Mouse (Mus musculus) intestine, embryonic 16.5 days (tissue): ENCODE results near the gene Sipa1. TPM values are rescaled to one million over a fixed set of nuclear protein-coding genes. Genes with fewer than 3 reads are reported as not detected.

Source experiments
- ATAC-seq: fragments of 200-750 bp; cut with Nextera tagmentation; 2 replicates; pipeline ENCODE4 v1.8.0; 2017; ENCODE audit warnings: moderate TSS enrichment, moderate library complexity
- H3K27ac ChIP-seq: fragments of 300-500 bp; sonication (generic); 2 replicates; pipeline ENCODE4 v1.5.1; 2014; ENCODE audit warnings: mild to moderate bottlenecking, low read length
- H3K27me3 ChIP-seq: fragments of 300-500 bp; sonication (generic); replicated peaks from 2 replicates; pipeline ENCODE4 v1.6.1; 2014; ENCODE audit warnings: low read length, control low read depth, mixed read lengths; ENCODE audit not compliant: control insufficient read depth, insufficient read depth
- H3K36me3 ChIP-seq: fragments of 300-500 bp; sonication (generic); 2 replicates; pipeline ENCODE4 v1.6.1; 2014; ENCODE audit warnings: low read length, control low read depth; ENCODE audit not compliant: control insufficient read depth, insufficient read depth
- H3K4me1 ChIP-seq: fragments of 300-500 bp; sonication (generic); 2 replicates; pipeline ENCODE4 v1.6.1; 2014; ENCODE audit warnings: low read length, control low read depth, mixed read lengths; ENCODE audit not compliant: control insufficient read depth, insufficient read depth
- H3K4me2 ChIP-seq: fragments of 300-500 bp; sonication (generic); 2 replicates; pipeline ENCODE4 v1.6.1; 2014; ENCODE audit warnings: low read depth, low read length, control low read depth
- H3K4me3 ChIP-seq: fragments of 300-500 bp; sonication (generic); 2 replicates; pipeline ENCODE4 v1.5.1; 2014; ENCODE audit warnings: mild to moderate bottlenecking, low read length
- H3K9ac ChIP-seq: fragments of 300-500 bp; sonication (generic); 2 replicates; pipeline ENCODE4 v1.6.1; 2014; ENCODE audit warnings: low read depth, low read length
- H3K9me3 ChIP-seq: fragments of 300-500 bp; sonication (generic); 2 replicates; pipeline ENCODE4 v1.6.1; 2016; ENCODE audit warnings: low read length, control low read depth; ENCODE audit not compliant: control insufficient read depth
- WGBS: fragments of 180-500 bp; shearing (Covaris S2); extraction: QIAGEN DNeasy Blood & Tissue Kit; methylation state at CpG from one replicate; pipeline ENCODE4 v1.1.7; 2014; 5-methylcytosine and 5-hydroxymethylcytosine counted together
- polyA plus RNA-seq: library from polyadenylated mRNA; unstranded; fragments of >200 nt; fragmentation: Nextera tagmentation; extraction: Ambion mirVana; gene quantifications from 2 replicates; pipeline ENCODE4 v1.2.1, GENCODE M21; 2015

Gene Sipa1
- polyA plus RNA-seq, 1 experiment from 2014 or later = 15.8 TPM

DNA sequence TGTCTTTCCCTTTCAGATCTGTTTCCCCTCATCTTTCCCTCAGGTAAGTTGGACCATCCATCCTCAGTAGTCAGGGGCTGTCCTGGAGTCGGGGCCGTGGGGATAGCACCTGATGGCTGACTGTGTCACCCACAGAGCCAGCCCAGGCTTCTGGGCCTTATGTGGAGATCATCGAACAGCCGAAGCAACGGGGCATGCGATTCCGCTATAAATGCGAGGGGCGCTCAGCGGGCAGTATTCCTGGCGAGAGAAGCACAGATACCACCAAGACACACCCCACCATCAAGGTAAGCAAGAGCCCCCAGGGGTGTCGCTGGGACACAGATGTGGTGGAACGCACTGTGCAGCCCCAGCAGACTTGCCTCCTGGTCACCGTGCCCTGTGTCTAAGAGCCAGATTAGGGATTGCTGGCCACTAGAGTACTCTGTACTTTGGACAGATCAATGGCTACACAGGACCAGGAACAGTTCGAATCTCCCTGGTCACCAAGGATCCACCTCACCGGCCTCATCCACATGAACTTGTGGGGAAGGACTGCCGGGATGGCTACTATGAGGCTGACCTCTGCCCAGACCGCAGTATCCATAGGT is 25.0 kb downstream of the Sipa1 start:
- peak overlapping the region; percentile 92 for H3K27ac ChIP-seq
- H3K4me3 ChIP-seq = peak overlapping the region; percentile 70
- no peak for ATAC-seq
- peaks cover 15% of the 10 kb centered on the region for H3K36me3 ChIP-seq
- no peaks in the 10 kb centered on the region for H3K9me3 ChIP-seq
- H3K4me2 ChIP-seq = peak overlapping the region; percentile 91
- peaks cover 21% of the 10 kb centered on the region for H3K4me1 ChIP-seq
- 86% methylated on average over 18 of the region's 18 CpGs for WGBS
- no peaks in the 10 kb centered on the region for H3K27me3 ChIP-seq
- peak overlapping the region; percentile 94 for H3K9ac ChIP-seq

- H3K27me3 ChIP-seq = no peaks in the 10 kb centered on the region
- peak within 1 kb of the TSS; percentile 93 for H3K4me2 ChIP-seq
- H3K36me3 ChIP-seq = peaks cover 12% of the 10 kb centered on the region
- ATAC-seq = peak; percentile 87
- H3K4me3 ChIP-seq = peak within 1 kb of the TSS; percentile 70
- H3K27ac ChIP-seq = peak within 1 kb of the TSS; percentile 92
- under 1% methylated on average over 107 of the region's 109 CpGs for WGBS
- H3K9me3 ChIP-seq = no peaks in the 10 kb centered on the region
- peaks cover 21% of the 10 kb centered on the region for H3K4me1 ChIP-seq
- peak within 1 kb of the TSS; percentile 94 for H3K9ac ChIP-seq
Measured at GRCm38 (mm10) chr19:5637069-5638047, 26.1 kb downstream of the Sipa1 start, which contains the start of gene Rela. Gene Rela, plus strand, starts transcription at chr19:5637483.

DNA sequence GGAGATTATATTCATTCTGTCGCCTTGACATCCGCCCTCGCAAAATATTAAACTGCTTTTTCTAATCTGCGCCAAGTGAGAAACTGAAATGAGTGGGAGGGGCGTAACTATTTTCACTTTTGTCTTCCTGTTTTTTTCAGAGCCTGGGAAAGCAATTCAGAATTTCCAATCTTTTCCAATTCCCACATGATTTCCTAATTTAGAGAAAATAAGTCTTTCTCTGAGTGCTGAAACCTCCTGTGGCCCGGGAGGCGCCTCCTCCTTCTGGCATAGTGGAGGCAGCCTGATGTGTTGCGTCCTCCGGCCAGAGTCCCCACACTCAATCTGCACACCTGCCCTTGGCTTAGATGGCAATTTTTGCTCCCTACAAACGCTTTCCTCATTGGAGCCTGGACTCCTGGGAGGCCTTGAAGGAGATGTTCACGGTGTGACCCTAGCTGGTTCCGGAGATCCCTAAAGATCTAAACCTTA is 26.9 kb downstream of the Sipa1 start:
- WGBS = 31% methylated on average over 12 of the region's 12 CpGs

GRCm38 (mm10) chr19:5636036-5636570 is 27.4 kb downstream of the Sipa1 start:
- Histone ChIP-seq H3K27me3 (no peaks in the 10 kb centered on the region), H3K4me2 (no peak overlapping the region), H3K27ac (no peak overlapping the region), H3K4me3 (no peak overlapping the region; the same call in 1 of the 2 replicates), H3K36me3 (peaks cover 5% of the 10 kb centered on the region), H3K9me3 (no peaks in the 10 kb centered on the region), H3K4me1 (peaks cover 21% of the 10 kb centered on the region), H3K9ac (no peak overlapping the region)
- whole genome bisulfite sequencing = 75% methylated on average over 7 of the region's 7 CpGs
- no peak for ATAC-seq

More for the DNA sequence above, 26.9 kb downstream of the Sipa1 start:
- peak overlapping the region; percentile 92 for H3K27ac ChIP-seq
- no peaks in the 10 kb centered on the region for H3K9me3 ChIP-seq
- H3K36me3 ChIP-seq = peaks cover 9% of the 10 kb centered on the region
- no peaks in the 10 kb centered on the region for H3K27me3 ChIP-seq
- peak; percentile 22 for ATAC-seq
- peak overlapping the region; percentile 70 for H3K4me3 ChIP-seq
- peak overlapping the region; percentile 93 for H3K4me2 ChIP-seq
- H3K4me1 ChIP-seq = peaks cover 21% of the 10 kb centered on the region
- peak overlapping the region; percentile 94 for H3K9ac ChIP-seq

DNA sequence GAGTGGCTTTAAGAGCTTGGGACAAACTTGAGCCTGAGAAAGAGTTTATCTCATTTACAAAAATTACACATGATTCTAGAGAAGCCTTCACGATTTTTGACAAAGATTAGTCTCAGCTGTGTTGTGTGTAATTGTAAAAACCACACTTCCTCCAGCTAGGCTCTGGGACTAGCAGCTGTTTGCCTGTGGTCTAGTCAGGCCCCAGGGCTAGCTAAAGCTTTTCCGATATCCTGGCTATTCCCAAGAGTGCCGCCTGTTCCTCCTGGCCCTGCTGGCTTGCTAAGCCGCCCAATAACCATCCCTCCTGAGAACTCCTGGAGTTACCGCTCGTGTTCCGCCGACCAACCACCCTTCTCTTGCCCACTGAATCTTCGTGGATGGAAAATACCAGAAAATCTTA is 31.4 kb downstream of the Sipa1 start:
- no peaks in the 10 kb centered on the region for H3K27me3 ChIP-seq
- H3K36me3 ChIP-seq = no peaks in the 10 kb centered on the region
- no peak overlapping the region for H3K4me2 ChIP-seq
- no peak overlapping the region for H3K9ac ChIP-seq
- peaks cover 6% of the 10 kb centered on the region for H3K4me1 ChIP-seq
- WGBS = 79% methylated on average over 9 of the region's 9 CpGs
- no peak for ATAC-seq
- H3K9me3 ChIP-seq = no peaks in the 10 kb centered on the region
- H3K4me3 ChIP-seq = no peak overlapping the region
- H3K27ac ChIP-seq = no peak overlapping the region

DNA sequence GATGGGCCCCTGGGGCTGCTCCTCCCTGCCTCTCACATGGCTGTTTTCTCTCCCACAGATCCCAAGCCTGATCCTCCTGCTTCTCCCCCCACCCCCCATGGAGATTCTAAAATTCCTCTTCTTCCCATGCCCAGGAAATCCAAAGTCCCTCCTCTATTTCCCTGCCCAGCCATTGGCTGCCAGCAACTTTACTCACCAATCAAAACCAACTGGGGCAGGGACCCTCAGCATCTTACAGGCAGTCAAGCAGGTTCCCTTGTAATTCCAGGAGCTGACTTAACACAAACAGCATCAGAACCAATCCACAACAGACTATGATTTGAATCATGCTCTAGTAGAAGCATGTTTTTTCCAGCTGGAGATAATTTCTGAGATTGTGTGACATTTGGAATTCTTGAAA is 33.6 kb downstream of the Sipa1 start:
- Histone ChIP-seq H3K4me2 (no peak overlapping the region), H3K4me3 (no peak overlapping the region), H3K9me3 (no peaks in the 10 kb centered on the region), H3K27me3 (no peaks in the 10 kb centered on the region), H3K9ac (no peak overlapping the region), H3K36me3 (no peaks in the 10 kb centered on the region), H3K27ac (no peak overlapping the region), H3K4me1 (no peaks in the 10 kb centered on the region)
- no peak for ATAC-seq

DNA sequence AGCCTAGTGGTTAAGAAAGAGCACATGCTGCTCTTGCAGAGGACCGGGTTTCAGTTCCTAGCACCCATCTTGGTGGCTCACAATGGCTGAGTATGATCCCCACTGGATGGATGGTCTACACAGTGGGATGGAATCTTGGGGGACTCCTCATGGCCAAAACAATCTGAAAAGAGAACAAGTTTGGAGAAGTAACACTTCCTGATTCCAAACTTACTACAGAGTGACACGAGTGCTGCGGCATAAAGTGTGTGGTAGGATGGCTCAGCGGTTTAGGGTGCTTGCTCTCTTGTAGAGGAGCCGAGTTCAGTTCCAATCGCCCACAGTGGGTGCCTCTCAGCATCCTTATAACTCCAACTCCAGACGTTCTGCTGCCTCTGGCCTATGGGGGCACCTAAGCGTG is 38.2 kb downstream of the Sipa1 start:
- no peak overlapping the region for H3K27ac ChIP-seq
- no peaks in the 10 kb centered on the region for H3K9me3 ChIP-seq
- no peaks in the 10 kb centered on the region for H3K4me1 ChIP-seq
- WGBS = 85% methylated on average over 8 of the region's 8 CpGs
- H3K36me3 ChIP-seq = no peaks in the 10 kb centered on the region
- H3K9ac ChIP-seq = no peak overlapping the region
- no peak overlapping the region for H3K4me2 ChIP-seq
- H3K4me3 ChIP-seq = no peak overlapping the region
- ATAC-seq = no peak
- H3K27me3 ChIP-seq = no peaks in the 10 kb centered on the region

- 73% methylated on average over 5 of the region's 5 CpGs for WGBS
- H3K4me2 ChIP-seq = no peak overlapping the region
- no peaks in the 10 kb centered on the region for H3K27me3 ChIP-seq
- H3K4me3 ChIP-seq = no peak overlapping the region
- no peak overlapping the region for H3K27ac ChIP-seq
- no peak overlapping the region for H3K9ac ChIP-seq
- H3K4me1 ChIP-seq = no peaks in the 10 kb centered on the region
- no peaks in the 10 kb centered on the region for H3K36me3 ChIP-seq
- no peaks in the 10 kb centered on the region for H3K9me3 ChIP-seq
- ATAC-seq = no peak
Measured at GRCm38 (mm10) chr19:5621884-5622283, 41.6 kb downstream of the Sipa1 start.

DNA sequence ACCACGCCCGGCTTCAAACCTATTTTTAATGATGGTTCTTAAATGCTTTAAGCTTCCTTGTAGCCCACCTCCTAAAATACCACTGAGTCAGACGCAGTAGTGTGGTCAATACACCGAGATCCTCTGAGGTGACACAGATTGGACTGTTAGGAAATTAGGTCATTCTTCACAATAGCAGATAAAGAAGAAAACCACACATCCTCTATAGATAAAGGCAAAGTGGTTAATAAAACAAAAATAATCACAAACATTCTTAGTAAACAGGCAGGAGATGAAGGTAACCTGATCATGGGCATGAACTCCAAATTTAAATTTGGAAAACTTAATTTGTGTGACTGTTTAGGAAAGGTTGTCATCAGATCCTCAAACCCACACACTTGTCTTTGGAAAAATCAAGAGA is 43.5 kb downstream of the Sipa1 start:
- H3K4me3 ChIP-seq = no peak overlapping the region
- H3K27me3 ChIP-seq = no peaks in the 10 kb centered on the region
- H3K9ac ChIP-seq = no peak overlapping the region
- H3K36me3 ChIP-seq = no peaks in the 10 kb centered on the region
- WGBS = 82% methylated on average over 4 of the region's 4 CpGs
- H3K4me2 ChIP-seq = no peak overlapping the region
- H3K27ac ChIP-seq = no peak overlapping the region
- no peak for ATAC-seq
- no peaks in the 10 kb centered on the region for H3K9me3 ChIP-seq
- H3K4me1 ChIP-seq = no peaks in the 10 kb centered on the region
